ENCODE assay signal across 7 mouse cellular contexts in the genomic region with DNA sequence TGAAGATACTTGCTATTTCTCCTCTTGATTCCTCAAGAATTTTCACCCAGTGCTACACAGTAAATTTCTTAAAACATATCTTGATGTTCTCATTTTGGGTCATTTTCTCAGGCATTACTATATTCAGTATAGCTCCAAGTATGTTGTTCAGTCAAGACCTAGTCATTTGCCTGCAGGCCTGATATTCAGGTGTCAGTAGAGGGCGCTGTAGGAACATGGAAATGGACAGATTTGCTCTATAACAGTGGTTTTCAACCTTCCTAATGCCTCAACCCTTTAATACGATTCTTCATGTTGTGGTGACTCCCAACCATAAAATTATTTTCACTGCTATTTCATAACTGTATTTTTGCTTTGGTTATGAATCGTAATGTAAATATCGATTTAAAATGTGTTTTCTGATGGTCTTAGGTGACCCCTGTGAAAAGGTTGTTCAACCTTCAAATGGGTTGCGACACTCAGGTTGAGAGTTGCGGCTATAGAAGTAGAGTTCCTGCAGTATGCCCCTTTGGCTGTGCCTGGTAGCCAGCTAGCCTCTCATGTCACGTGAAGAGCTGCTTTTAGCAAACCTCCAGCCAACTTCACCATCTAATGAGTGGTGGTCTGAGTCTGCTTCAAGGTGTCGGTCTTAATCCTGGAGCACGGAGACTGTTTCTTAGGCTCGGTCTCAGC. TPM values are rescaled to one million over a fixed set of nuclear protein-coding genes. Genes with fewer than 3 reads are reported as not detected.
DNase-seq lines count a peak whose midpoint lies in the region; ATAC-seq and TF ChIP-seq lines count a peak whose summit lies in the region.

No protein-coding gene starts in this region.

- H3K4me2 ChIP-seq in lung, embryonic 14.5 days = no peak overlapping the region

- H3K27me3 ChIP-seq in lung, embryonic 14.5 days (ENCODE audit: insufficient read depth, low read length) = no peaks in the 10 kb centered on the region

- no peak for ATAC-seq in lung, embryonic 14.5 days (ENCODE audit: insufficient read depth)

- H3K9me3 ChIP-seq in lung, embryonic 14.5 days (ENCODE audit: low read depth, low read length) = no peaks in the 10 kb centered on the region

- H3K36me3 ChIP-seq in lung, embryonic 14.5 days (ENCODE audit: insufficient read depth) = no peaks in the 10 kb centered on the region

- no peak overlapping the region for H3K9ac ChIP-seq in lung, embryonic 14.5 days

- 60% methylated on average over 10 of the region's 10 CpGs for WGBS in lung, embryonic 14.5 days

- no peak overlapping the region for H3K27ac ChIP-seq in lung, embryonic 14.5 days (ENCODE audit: low read depth)

- TF ChIP-seq CTCF in lung, embryonic 14.5 days (IDR thresholded peaks at IDR 0.05; ENCODE audit: low read depth) = peak; percentile 84

- no peaks in the 10 kb centered on the region for H3K4me1 ChIP-seq in lung, embryonic 14.5 days (ENCODE audit: insufficient read depth)

- DNase-seq in 3T3-L1 (ENCODE audit: low read depth, low spot score) = peak; percentile 94
- peak; percentile 40 for DNase-seq in CD4-positive helper T cell, adult 2 months (ENCODE audit: low read depth, low spot score)
- peak; percentile 26 for DNase-seq in c-Kit-negative CD71-positive TER-119-positive erythroid progenitor cells, embryonic 14.5 days (ENCODE audit: low read depth, low spot score)
- peak; percentile 68 for DNase-seq in forelimb bud, embryonic 11.5 days (ENCODE audit: low read depth, low spot score)
- DNase-seq in layer of hippocampus, adult 11-12 months (ENCODE audit: low spot score) = peak; percentile 87
- DNase-seq in lung, embryonic 14.5 days = peak; percentile 92
- DNase-seq in right cerebral cortex, postnatal 14 days = peak; percentile 72

- H3K4me3 ChIP-seq in lung, embryonic 14.5 days (ENCODE audit: low read depth, low read length) = no peak overlapping the region

RNA-seq across cellular contexts. Expression of a gene that starts 35.9 kb away (rescaled TPM):
- polyA plus RNA-seq in lung, embryonic 14.5 days (2014; fragmentation: Nextera tagmentation; extraction: Ambion mirVana) = 37.6 and 38.0 TPM in 2 replicates

RNA-seq across cellular contexts. Expression of a gene that starts 36.2 kb away (rescaled TPM):
- polyA plus RNA-seq in lung, embryonic 14.5 days (2014; fragmentation: Nextera tagmentation; extraction: Ambion mirVana) = 57.6 and 58.5 TPM in 2 replicates

RNA-seq across cellular contexts. Expression of a gene that starts 51.8 kb away (rescaled TPM):
- polyA plus RNA-seq in lung, embryonic 14.5 days (2014; fragmentation: Nextera tagmentation; extraction: Ambion mirVana) = 0.29 TPM in 1 of 2 replicates, not detected in the other

Comparison
In these comparisons a context has a peak if more than half of its experiments do, and no peak if none do; other contexts are left out.
1. DNase-seq: peak in every context shown above with its lines; median percentile 94 in 3T3-L1; 92 in lung, embryonic 14.5 days; 87 in layer of hippocampus, adult 11-12 months; 72 in right cerebral cortex, postnatal 14 days; 68 in forelimb bud, embryonic 11.5 days; 40 in CD4-positive helper T cell, adult 2 months; 26 in c-Kit-negative CD71-positive TER-119-positive erythroid progenitor cells, embryonic 14.5 days.